Mouse (Mus musculus): Measurements from ENCODE around the gene 1700123L14Rik. TPM values are rescaled to one million over a fixed set of nuclear protein-coding genes. Genes with fewer than 3 reads are reported as not detected.

1700123L14Rik gene
- not detected in 2 replicates for polyA plus RNA-seq (2015; fragmentation: Nextera tagmentation; extraction: Ambion mirVana)

GRCm38 (mm10) chr6:96165818-96166379, at the start of gene 1700123L14Rik:
TSS of gene 1700123L14Rik (minus strand) at chr6:96166243.

Other genes starting within 250 kb of the 1700123L14Rik start
- 0.13 and 0.34 TPM in 2 replicates for gene Fam19a1, start 53.1 kb downstream of the 1700123L14Rik start, polyA plus RNA-seq (2015; fragmentation: Nextera tagmentation; extraction: Ambion mirVana)